In genomic region chr1:188660339-188660738, GRCm38 (mm10) we compare ENCODE assay signal across 10 mouse cellular contexts.
DNase-seq lines count a peak whose midpoint lies in the region; ATAC-seq lines count a peak whose summit lies in the region.
"Had no signal": no experiment of that assay in that cellular context is flagged by ENCODE, and none has a peak within 500 bp of the region (broad histone marks: within the 10 kb centered on the region; RNA-seq: fewer than 3 reads in every experiment).

No protein-coding gene starts in this region.

- H3K4me3 ChIP-seq in hindbrain, embryonic 12.5 days: peak overlapping the region; percentile 22
- peak overlapping the region; percentile 22 for H3K4me3 ChIP-seq in midbrain, embryonic 13.5 days (replicated peaks)

- WGBS in hindbrain, embryonic 12.5 days: 1% methylated on average over 3 of the region's 3 CpGs
- 2% methylated on average over 3 of the region's 3 CpGs for WGBS in midbrain, embryonic 13.5 days

- peaks cover 20% of the 10 kb centered on the region for H3K4me1 ChIP-seq in hindbrain, embryonic 12.5 days
- H3K4me1 ChIP-seq in midbrain, embryonic 13.5 days (replicated peaks): peaks cover 35% of the 10 kb centered on the region

- ATAC-seq in hindbrain, embryonic 12.5 days (ENCODE audit: low FRiP score): peak; percentile 88
- peak; percentile 90 for ATAC-seq in midbrain, embryonic 13.5 days

- H3K27me3 ChIP-seq in hindbrain, embryonic 12.5 days: no peaks in the 10 kb centered on the region
- H3K27me3 ChIP-seq in midbrain, embryonic 13.5 days: peaks cover 11% of the 10 kb centered on the region

- peak overlapping the region; percentile 53 for H3K4me2 ChIP-seq in hindbrain, embryonic 12.5 days (replicated peaks)
- H3K4me2 ChIP-seq in midbrain, embryonic 13.5 days (replicated peaks): peak overlapping the region; percentile 51

- peak overlapping the region; percentile 62 for H3K27ac ChIP-seq in hindbrain, embryonic 12.5 days
- H3K27ac ChIP-seq in midbrain, embryonic 13.5 days: peak overlapping the region; percentile 63; the same call in 1 of the 2 replicates
- H3K27ac ChIP-seq: liver, embryonic 14.5 days had no signal

- no peaks in the 10 kb centered on the region for H3K36me3 ChIP-seq in hindbrain, embryonic 12.5 days
- no peaks in the 10 kb centered on the region for H3K36me3 ChIP-seq in midbrain, embryonic 13.5 days

- DNase-seq in adrenal gland, postnatal 14 days: peak; percentile 7
- DNase-seq in adrenal gland, adult 2 months: no peak
- DNase-seq in embryo, embryonic 9.5 days (ENCODE audit: extremely low spot score): peak; percentile 56
- no peak for DNase-seq in right cerebral cortex, postnatal 10 days (ENCODE audit: low spot score in 2 of 2)
- no peak for DNase-seq in left cerebral cortex, adult 18-20 months (ENCODE audit: low spot score in 2 of 2)
- no peak for DNase-seq in cerebellum, adult 9-11 months
- DNase-seq: thymus, postnatal 36 days had no signal

- H3K9me3 ChIP-seq in hindbrain, embryonic 12.5 days (replicated peaks): no peaks in the 10 kb centered on the region
- H3K9me3 ChIP-seq in midbrain, embryonic 13.5 days: no peaks in the 10 kb centered on the region

- peak overlapping the region; percentile 27; the same call in 1 of the 2 replicates for H3K9ac ChIP-seq in hindbrain, embryonic 12.5 days
- peak overlapping the region; percentile 46; the same call in 1 of the 2 replicates for H3K9ac ChIP-seq in midbrain, embryonic 13.5 days (replicated peaks)
- H3K9ac ChIP-seq: liver, embryonic 14.5 days had no signal

Comparison
In these comparisons a context has a peak if more than half of its experiments do, and no peak if none do; other contexts are left out.
1. DNase-seq: peak in adrenal gland, postnatal 14 days (single experiment) and embryo, embryonic 9.5 days (single experiment); none in adrenal gland, adult 2 months (single experiment), right cerebral cortex, postnatal 10 days (0 of 2), left cerebral cortex, adult 18-20 months (0 of 2) and cerebellum, adult 9-11 months (single experiment).